Mouse (Mus musculus) hindbrain, embryonic 12.5 days (tissue): ENCODE data around the gene Fyco1. TPM values are rescaled to one million over a fixed set of nuclear protein-coding genes. Genes with fewer than 3 reads are reported as not detected.

Source experiments
- ATAC-seq: fragments of 200-750 bp; cut with Nextera tagmentation; 2 replicates; pipeline ENCODE4 v1.8.0; 2017; ENCODE audit warnings: moderate TSS enrichment; ENCODE audit not compliant: low FRiP score
- H3K27ac ChIP-seq: fragments of 300-500 bp; sonication (generic); 2 replicates; pipeline ENCODE4 v1.5.1; 2016; ENCODE audit warnings: mild to moderate bottlenecking
- H3K27me3 ChIP-seq: fragments of 300-500 bp; sonication (generic); 2 replicates; pipeline ENCODE4 v1.6.1; 2016; ENCODE audit warnings: mild to moderate bottlenecking
- H3K36me3 ChIP-seq: fragments of 300-500 bp; sonication (generic); 2 replicates; pipeline ENCODE4 v1.6.1; 2016; ENCODE audit warnings: mild to moderate bottlenecking
- H3K4me1 ChIP-seq: fragments of 300-500 bp; sonication (generic); 2 replicates; pipeline ENCODE4 v1.6.1; 2016
- H3K4me2 ChIP-seq: fragments of 300-500 bp; sonication (generic); replicated peaks from 2 replicates; pipeline ENCODE4 v1.6.1; 2016; ENCODE audit warnings: mild to moderate bottlenecking
- H3K4me3 ChIP-seq: fragments of 300-500 bp; sonication (generic); 2 replicates; pipeline ENCODE4 v1.5.1; 2016; ENCODE audit warnings: mild to moderate bottlenecking
- H3K9ac ChIP-seq: fragments of 300-500 bp; sonication (generic); 2 replicates; pipeline ENCODE4 v1.6.1; 2016; ENCODE audit warnings: mild to moderate bottlenecking, moderate library complexity
- H3K9me3 ChIP-seq: fragments of 300-500 bp; sonication (generic); replicated peaks from 2 replicates; pipeline ENCODE4 v1.6.1; 2016; ENCODE audit warnings: mild to moderate bottlenecking
- WGBS: fragments of 180-500 bp; shearing (Covaris S2); methylation state at CpG from one replicate; pipeline ENCODE4 v1.1.7; 2016; 5-methylcytosine and 5-hydroxymethylcytosine counted together
- polyA plus RNA-seq: library from polyadenylated mRNA; unstranded; fragments of >200 nt; fragmentation: Nextera tagmentation; extraction: Ambion mirVana; gene quantifications from 2 replicates; pipeline ENCODE4 v1.2.1, GENCODE M21; 2016

The Fyco1 gene
- polyA plus RNA-seq = 11.3 and 12.2 TPM in 2 replicates

DNA sequence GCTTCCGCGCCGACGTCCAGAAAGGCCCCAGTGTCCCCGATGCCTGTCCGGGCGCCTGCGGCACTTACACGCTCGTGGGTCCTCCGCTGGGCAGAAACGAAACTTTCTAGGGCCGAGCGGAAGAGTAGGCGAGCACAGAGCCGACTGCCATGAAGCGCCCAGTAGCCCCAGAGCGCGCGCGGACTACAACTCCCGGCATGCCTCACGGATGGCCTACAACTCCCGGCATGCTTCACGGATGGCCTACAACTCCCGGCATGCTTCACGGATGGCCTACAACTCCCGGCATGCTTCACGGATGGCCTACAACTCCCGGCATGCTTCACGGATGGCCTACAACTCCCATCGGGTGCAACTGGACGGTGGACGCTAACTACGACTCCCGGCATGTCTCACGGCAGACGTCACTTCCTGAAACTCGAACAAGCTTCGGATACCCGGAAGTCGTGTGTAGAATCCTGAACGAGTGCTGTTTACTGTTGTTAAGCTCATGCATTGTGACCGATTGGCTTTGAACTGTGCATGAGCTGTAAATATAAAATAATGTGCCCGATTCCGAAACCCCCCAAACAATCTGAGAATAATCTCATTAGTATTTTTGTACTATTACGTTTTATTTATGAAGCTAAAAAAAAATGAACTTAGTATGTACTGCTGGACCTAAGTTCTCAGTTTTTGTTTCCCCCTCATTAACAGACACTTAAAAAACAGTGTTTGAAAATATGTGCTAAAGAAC is at the start of gene Fyco1:
Gene Fyco1, minus strand, starts transcription at position 187 of the 736 bp plus-strand sequence.
- H3K27ac ChIP-seq = peak within 1 kb of the TSS; percentile 81

DNA sequence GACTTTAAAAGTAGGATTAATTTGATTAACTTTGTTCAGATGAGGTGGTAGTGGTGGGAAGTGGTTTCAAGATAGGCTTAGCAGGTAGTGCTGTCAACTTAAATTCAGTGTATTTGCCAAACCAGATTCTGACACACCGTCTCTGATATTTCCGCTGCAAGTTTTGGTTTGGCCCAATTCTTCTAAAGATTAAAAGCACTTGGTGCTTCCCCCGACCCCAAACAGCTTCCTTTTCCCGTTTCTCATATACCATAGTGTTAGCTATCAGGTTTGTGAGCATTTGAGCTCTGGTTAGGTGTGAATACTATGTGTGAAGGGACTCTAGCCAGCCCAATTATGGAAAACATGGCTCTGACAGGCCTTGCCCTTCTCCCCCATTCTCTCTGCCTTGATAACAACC is 20.4 kb upstream of the Fyco1 start:
- Histone ChIP-seq H3K9ac (no peak overlapping the region), H3K4me3 (no peak overlapping the region), H3K4me2 (no peak overlapping the region), H3K27me3 (no peaks in the 10 kb centered on the region), H3K36me3 (no peaks in the 10 kb centered on the region), H3K9me3 (no peaks in the 10 kb centered on the region), H3K4me1 (no peaks in the 10 kb centered on the region), H3K27ac (no peak overlapping the region)
- WGBS = 78% methylated on average over 4 of the region's 4 CpGs
- no peak for ATAC-seq

More for the DNA sequence above, at the start of gene Fyco1:
- H3K36me3 ChIP-seq = no peaks in the 10 kb centered on the region
- peaks cover 13% of the 10 kb centered on the region for H3K4me1 ChIP-seq
- H3K9ac ChIP-seq = peak within 1 kb of the TSS; percentile 67
- no peaks in the 10 kb centered on the region for H3K27me3 ChIP-seq
- WGBS = under 1% methylated on average over 47 of the region's 47 CpGs
- H3K9me3 ChIP-seq = no peaks in the 10 kb centered on the region
- H3K4me2 ChIP-seq = peak within 1 kb of the TSS; percentile 73
- peak; percentile 98 for ATAC-seq
- H3K4me3 ChIP-seq = peak within 1 kb of the TSS; percentile 67

DNA sequence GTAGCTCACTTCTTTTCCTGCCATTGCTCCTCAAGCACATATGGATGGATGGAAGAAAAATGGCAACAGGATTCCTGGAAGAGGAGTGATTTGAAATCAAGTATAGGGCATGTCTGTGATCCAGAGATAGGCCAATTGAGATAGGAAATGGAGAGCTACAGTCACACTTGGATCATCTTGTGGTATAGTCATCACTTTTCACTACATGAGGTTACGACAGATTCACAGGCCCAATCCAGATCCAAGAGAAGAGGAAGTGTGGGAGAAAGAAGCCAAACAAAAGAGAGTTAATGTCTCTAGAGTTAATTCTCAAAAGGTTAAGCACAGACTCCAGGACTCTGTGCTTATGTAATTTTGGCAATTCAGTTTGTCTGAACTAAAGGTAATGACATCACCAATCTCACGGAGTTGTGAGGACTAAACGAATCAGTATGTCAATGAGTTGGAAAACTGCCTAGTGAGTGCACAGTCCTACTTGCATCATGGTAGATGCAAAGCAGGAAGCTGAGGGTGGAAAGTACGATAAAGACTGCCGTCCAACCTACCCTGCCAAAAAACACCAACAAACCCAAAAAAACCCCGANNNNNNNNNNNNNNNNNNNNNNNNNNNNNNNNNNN is 17.6 kb upstream of the Fyco1 start:
- no peak for ATAC-seq
- no peaks in the 10 kb centered on the region for H3K36me3 ChIP-seq
- H3K9ac ChIP-seq = no peak overlapping the region
- H3K4me1 ChIP-seq = no peaks in the 10 kb centered on the region
- 54% methylated on average over 5 of the region's 6 CpGs for WGBS
- H3K27me3 ChIP-seq = no peaks in the 10 kb centered on the region
- H3K9me3 ChIP-seq = no peaks in the 10 kb centered on the region
- H3K4me2 ChIP-seq = no peak overlapping the region
- H3K27ac ChIP-seq = no peak overlapping the region
- H3K4me3 ChIP-seq = no peak overlapping the region

DNA sequence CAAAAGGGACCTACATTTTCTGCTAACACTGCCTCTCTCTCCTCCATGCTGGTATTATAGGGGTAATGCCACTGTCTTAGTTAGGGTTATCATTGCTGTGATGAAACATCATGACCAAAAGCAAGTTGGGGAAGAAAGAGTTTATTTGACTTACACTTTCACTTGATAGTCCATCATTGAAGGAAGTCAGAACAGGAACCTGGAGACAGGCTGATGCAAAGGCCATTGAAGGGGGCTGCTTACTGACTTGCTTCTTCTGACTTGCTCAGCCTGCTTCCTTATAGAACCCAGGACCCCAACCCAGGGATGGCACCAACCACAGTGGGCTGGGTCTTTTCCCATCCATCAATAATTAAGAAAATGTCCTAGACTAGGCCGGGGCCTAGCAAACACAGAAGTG is 11.9 kb upstream of the Fyco1 start:
- H3K9me3 ChIP-seq = no peaks in the 10 kb centered on the region
- H3K9ac ChIP-seq = no peak overlapping the region
- ATAC-seq = no peak
- H3K36me3 ChIP-seq = no peaks in the 10 kb centered on the region
- H3K4me3 ChIP-seq = no peak overlapping the region
- H3K27me3 ChIP-seq = no peaks in the 10 kb centered on the region
- no peak overlapping the region for H3K4me2 ChIP-seq
- no peaks in the 10 kb centered on the region for H3K4me1 ChIP-seq
- WGBS = 84% methylated on average over 1 of the region's 1 CpGs
- H3K27ac ChIP-seq = no peak overlapping the region

DNA sequence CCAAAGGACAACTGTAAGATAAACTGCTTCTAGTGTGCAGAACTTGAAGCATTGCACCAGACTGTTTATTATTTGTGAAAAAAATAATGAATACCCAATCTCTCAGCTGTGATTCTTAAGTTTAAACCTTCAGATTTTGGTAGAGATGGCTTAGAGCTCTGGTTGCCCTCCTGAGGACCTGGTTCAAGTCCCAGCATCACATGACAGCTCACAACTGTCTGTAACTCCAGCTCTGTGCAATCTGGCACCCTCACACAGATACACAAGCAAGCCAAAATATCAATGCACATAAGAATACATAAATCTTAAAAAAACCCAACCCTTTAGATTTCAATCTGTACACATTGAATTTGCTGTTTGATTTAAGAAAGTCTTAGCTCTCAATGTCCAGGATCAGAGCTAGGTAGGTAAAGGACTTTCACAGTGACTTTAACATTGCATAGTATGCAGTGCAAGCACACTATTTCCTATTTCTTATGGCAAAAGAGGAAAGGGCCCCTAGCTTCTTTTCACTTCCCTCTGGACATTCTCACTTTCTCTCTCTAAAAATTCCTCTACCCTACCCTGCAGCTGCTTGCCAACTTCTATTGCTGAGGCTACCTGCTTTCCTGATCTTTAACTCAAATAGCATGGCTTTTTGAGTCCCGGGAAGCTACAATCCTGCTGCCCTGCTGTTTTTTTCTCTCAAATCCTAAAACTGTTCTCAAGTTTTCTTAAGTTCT is 11.4 kb upstream of the Fyco1 start:
- H3K9me3 ChIP-seq = no peaks in the 10 kb centered on the region
- no peak overlapping the region for H3K9ac ChIP-seq
- 88% methylated on average over 1 of the region's 1 CpGs for WGBS
- H3K27ac ChIP-seq = no peak overlapping the region
- H3K36me3 ChIP-seq = no peaks in the 10 kb centered on the region
- ATAC-seq = no peak
- H3K4me2 ChIP-seq = no peak overlapping the region
- no peaks in the 10 kb centered on the region for H3K27me3 ChIP-seq
- H3K4me3 ChIP-seq = no peak overlapping the region
- no peaks in the 10 kb centered on the region for H3K4me1 ChIP-seq

DNA sequence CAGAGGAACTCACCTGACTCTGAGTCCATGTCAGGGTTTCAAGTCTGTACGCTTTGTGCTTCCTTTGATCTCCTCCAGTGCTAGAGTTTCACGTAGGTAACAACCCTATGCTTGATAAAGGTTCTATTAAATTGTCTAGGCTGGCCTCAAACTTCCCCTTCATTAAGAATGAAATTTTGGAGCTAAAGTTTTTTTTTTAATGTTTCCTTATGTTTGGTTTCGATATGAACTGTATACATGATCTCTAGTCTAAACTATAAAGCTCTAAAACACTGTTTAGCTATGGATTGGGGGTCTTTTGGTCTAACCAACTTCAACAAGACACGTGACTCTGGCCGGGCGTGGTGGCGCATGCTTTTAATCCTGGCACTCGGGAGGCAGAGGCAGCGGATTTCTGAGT is 10.2 kb upstream of the Fyco1 start, which contains the start of gene Xcr1:
Gene Xcr1, minus strand, starts transcription at position 101 of the 400 bp plus-strand sequence.
- Histone ChIP-seq H3K36me3 (no peaks in the 10 kb centered on the region), H3K27ac (no peak within 1 kb of the TSS), H3K4me2 (no peak within 1 kb of the TSS), H3K9ac (no peak within 1 kb of the TSS), H3K27me3 (no peaks in the 10 kb centered on the region), H3K4me3 (no peak within 1 kb of the TSS), H3K4me1 (no peaks in the 10 kb centered on the region), H3K9me3 (no peaks in the 10 kb centered on the region)
- ATAC-seq = no peak
- WGBS = 89% methylated on average over 9 of the region's 9 CpGs

DNA sequence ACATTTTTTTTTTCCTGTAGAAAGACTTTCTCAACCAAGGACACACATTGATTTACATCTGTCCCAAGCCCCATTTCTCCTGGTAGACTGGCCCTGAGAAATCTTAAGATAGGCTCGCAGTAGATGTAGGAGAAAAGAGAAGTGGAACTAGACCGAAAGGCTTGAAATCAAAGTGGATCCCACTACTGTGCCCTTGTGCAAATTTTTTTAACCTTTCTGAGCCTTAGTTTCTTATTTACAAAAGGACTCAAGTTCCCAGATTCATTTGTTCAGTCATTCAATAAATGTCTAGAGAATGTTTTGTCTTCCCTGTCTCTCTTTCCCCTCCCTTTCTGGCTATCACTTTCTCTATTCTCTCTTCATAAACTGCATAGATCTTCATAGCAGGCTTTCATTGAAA is 5.1 kb upstream of the Fyco1 start:
- Histone ChIP-seq H3K4me2 (no peak overlapping the region), H3K36me3 (no peaks in the 10 kb centered on the region), H3K27me3 (no peaks in the 10 kb centered on the region), H3K9me3 (no peaks in the 10 kb centered on the region), H3K9ac (no peak overlapping the region), H3K4me3 (no peak overlapping the region), H3K4me1 (peaks cover 3% of the 10 kb centered on the region; the same call in 1 of the 2 replicates), H3K27ac (no peak overlapping the region)
- 87% methylated on average over 2 of the region's 2 CpGs for WGBS
- no peak for ATAC-seq

DNA sequence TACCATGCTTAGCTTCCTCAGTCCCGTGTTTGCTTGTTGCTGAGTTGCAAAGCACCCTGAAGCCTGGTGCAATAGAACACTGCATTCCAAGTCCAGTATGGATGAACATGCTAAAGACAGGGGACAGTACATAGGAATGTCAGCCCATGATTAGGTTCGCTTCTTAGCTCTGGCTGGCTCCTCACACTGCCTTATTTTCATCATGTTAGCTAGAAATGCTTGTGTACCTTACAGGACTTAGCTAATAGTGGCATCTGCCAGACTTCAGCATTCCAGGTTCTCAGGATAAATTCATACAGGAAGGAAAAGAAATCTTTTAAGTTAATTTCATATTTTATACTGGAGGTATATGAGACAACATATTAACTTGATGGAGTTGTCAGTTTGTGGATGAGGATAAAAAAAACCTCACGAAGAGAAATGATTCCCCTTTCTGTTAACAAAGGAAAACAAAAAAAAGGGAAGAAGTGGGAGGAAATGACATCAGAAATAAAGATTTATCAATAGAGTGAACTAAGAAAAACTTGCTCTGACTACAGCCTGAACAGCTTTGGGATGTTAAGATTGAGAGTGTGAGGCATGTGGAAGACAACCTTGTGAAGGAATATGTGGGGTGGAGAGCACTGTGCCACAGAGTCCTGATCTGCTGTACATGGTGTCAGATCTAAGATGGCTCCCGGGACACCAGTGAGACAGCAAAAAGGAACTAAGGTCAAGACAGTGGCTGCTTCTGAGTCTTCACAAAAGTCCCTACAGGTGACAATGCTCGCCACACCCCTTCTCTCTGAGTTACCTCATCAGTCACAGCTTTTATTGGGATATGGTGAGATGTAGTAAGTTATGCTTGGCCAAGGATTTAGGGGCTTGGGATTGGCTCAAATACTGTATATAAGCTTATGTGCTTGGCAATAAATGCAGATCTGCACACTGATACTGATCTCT is 1.0 kb upstream of the Fyco1 start:
- peak overlapping the region; percentile 56 for H3K4me2 ChIP-seq
- H3K4me3 ChIP-seq = peak overlapping the region; percentile 28
- H3K36me3 ChIP-seq = no peaks in the 10 kb centered on the region
- H3K9ac ChIP-seq = peak overlapping the region; percentile 41; the same call in 1 of the 2 replicates
- H3K4me1 ChIP-seq = peaks cover 13% of the 10 kb centered on the region
- peak; percentile 42 for ATAC-seq
- H3K9me3 ChIP-seq = no peaks in the 10 kb centered on the region
- 66% methylated on average over 5 of the region's 5 CpGs for WGBS
- H3K27ac ChIP-seq = no peak overlapping the region
- H3K27me3 ChIP-seq = no peaks in the 10 kb centered on the region

DNA sequence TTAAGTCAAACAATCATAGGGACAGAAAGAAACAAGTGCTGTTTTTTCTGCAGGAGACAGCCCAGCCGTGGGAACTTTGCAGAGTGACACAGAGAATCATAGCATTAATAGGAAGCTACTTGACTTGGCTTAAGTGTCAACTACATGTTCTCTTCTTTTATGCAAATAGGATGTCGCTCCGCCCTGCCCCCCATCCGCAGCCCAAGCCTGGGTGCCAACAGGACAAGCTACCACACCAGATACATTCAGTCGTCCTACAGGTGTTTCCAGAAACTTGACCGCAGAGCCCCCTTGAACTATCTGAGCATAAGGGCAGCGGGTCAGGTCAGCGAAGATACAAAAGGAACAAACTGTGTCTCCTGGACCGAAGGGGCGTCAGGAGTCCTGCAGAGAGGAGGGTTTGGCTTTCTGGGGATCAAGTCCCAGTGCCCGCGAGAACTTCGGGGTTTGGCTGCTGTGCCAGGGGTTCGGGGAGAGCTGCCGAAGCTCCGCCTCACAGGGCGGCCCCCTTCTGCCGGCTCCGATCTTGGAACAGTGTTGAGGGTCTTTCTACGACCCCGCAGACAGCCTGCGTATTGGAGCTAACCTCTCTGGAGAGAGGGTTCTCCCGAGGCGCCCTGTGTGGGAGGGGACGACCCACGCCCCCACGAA is 512 bp downstream of the Fyco1 start:
- H3K9ac ChIP-seq = peak overlapping the region; percentile 67
- H3K4me1 ChIP-seq = peaks cover 13% of the 10 kb centered on the region
- peak overlapping the region; percentile 81 for H3K27ac ChIP-seq
- no peaks in the 10 kb centered on the region for H3K27me3 ChIP-seq
- no peaks in the 10 kb centered on the region for H3K9me3 ChIP-seq
- H3K4me2 ChIP-seq = peak overlapping the region; percentile 73
- peak; percentile 84 for ATAC-seq
- no peaks in the 10 kb centered on the region for H3K36me3 ChIP-seq
- peak overlapping the region; percentile 67 for H3K4me3 ChIP-seq
- under 1% methylated on average over 27 of the region's 27 CpGs for whole genome bisulfite sequencing

DNA sequence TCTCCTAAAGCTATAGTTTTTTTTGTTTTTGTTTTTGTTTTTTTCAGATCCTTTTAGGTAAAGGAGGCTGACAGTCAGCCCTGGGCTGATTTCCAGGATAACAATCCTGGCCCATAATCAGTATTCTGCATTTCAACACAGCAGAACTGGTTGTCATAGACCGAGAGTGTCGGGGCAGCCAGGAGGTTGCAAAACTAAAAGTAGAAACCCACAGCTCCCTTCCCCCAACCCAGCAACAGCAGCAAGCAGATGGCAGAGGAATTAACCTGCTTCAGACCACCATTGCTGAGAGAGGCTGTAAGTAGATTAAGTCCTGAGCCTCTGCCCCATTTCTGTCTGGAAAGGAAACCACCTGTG is 1.0 kb downstream of the Fyco1 start:
- ATAC-seq = no peak
- Histone ChIP-seq H3K9ac (peak overlapping the region; percentile 32; the same call in 1 of the 2 replicates), H3K4me1 (peaks cover 13% of the 10 kb centered on the region), H3K36me3 (no peaks in the 10 kb centered on the region), H3K27ac (no peak overlapping the region), H3K4me2 (peak overlapping the region; percentile 73), H3K27me3 (no peaks in the 10 kb centered on the region), H3K9me3 (no peaks in the 10 kb centered on the region), H3K4me3 (peak overlapping the region; percentile 67)
- 19% methylated on average over 2 of the region's 2 CpGs for WGBS

DNA sequence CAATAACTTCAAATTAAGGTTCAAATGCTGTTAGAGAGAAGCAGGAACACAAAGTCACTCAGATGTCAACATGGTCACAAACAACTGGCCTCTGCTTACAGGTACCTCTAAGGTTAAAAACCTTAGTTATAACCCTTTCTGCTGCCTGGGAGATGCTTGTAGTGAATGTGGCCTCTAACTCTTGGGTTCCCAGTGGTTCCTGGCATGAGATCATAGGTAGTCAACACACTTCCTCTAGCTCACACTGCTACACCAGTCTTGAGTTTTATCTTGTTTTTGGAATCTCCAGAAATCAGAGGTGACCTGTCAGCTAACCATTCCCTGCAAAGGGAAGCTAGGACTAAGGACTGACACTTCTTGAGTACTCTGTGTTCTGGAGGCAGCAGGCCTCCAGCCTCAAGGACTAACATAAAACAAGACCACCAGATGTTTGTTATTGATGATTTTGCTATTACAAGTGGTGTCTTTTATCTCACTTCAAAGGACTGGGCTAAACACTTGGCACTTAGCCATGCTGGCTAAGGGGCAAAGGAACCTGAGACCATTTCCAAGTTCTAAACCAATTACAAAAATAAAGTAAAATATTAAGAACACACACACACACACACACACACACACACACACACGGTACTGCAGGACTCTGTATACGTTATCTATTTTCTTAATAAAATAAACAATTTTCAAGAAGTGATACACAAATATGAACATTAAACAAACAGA is 1.6 kb downstream of the Fyco1 start:
- H3K27ac ChIP-seq = no peak overlapping the region
- no peaks in the 10 kb centered on the region for H3K36me3 ChIP-seq
- no peak for ATAC-seq
- H3K9me3 ChIP-seq = no peaks in the 10 kb centered on the region
- H3K4me2 ChIP-seq = peak overlapping the region; percentile 1; the same call in 1 of the 2 replicates
- no peak overlapping the region for H3K9ac ChIP-seq
- H3K27me3 ChIP-seq = no peaks in the 10 kb centered on the region
- WGBS = 66% methylated on average over 2 of the region's 2 CpGs
- no peak overlapping the region for H3K4me3 ChIP-seq
- H3K4me1 ChIP-seq = peaks cover 13% of the 10 kb centered on the region
